Mouse (Mus musculus) gastrocnemius, adult 8-10 months (tissue): Measurements from ENCODE around the gene Sh3rf3. TPM values are rescaled to one million over a fixed set of nuclear protein-coding genes. Genes with fewer than 3 reads are reported as not detected.

Experiments used
- DNase-seq, 2 experiments: peaks; one replicate each; pipeline ENCODE4 v3.0.0; 2022; ENCODE audit warnings: low spot score in 2 of 2
- microRNA-seq: library from miRNA; unstranded; fragments of <30 nt; microRNA quantifications from one replicate; pipeline ENCODE4 v1.2.0, GENCODE M21; 2022
- total RNA-seq, 4 experiments: library from RNA; stranded (reverse); gene quantifications; 2 replicates each; pipeline ENCODE4 v1.2.4; 2022

The Sh3rf3 gene
- total RNA-seq, 4 experiments from 2014 or later: 0.24 to 0.45 (median 0.37) TPM

- no peak for DNase-seq
Measured at GRCm38 (mm10) chr10:59162185-59162897, 349.2 kb downstream of the Sh3rf3 start.

DNA sequence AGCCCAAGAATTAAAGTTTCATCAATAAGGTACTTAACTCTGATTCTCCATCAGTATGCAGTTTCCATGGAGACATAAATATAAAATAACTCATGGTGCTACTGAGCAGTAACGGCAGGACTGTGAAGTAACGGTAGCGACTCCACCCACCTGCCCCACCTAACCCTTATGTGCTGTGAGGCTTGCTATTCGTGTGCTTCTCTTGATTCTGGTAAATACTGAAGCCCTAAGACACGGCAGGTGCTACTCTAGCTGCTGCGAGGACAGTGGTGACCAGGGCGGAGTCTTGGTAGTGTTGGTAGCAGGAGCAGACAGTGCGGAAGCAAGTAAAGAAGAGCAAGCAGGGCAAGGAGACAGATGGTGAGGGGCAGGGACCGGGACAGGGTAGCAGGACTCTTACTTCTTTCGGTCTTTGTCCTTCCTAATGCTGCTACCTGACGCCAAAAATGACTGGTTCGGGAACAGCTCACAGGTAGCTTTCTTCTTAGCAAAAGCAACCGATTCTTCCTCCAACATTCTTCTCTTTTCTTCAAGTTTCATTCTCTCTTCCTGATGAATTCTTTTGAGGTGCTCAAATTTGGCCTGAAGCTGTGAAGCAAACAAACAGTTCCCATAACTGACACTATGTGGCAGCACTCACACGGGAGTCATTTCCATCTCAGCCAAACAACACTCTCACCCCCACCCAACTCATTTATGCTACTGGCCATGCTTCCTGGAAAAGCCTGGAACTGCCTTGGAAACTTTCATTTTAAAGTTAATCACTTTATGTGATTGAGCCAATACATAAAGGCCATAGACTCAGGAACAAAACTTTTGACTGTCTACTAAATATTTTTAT is 353.2 kb downstream of the Sh3rf3 start:
- DNase-seq: no peak

DNA sequence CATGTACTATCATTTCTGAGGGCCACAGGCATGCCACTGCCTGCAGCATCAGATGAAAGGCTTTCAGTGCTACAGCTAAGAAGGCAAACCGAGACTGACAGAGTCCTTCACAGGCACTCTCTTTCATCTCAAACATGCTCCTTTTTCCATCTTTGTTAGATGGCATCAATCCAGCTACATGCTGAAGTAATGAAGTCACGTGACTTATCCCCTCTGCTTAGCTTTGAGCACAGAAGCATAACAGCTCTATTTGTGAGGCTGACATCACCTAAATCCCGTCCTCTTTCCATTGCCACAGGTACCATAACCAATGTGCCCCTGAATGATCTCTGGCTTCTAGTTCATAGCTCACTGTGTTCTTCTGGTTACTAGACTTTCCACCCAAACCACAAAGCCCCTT is 357.9 kb downstream of the Sh3rf3 start:
- no peak for DNase-seq

GRCm38 (mm10) chr10:59172539-59172938 is 359.4 kb downstream of the Sh3rf3 start:
- DNase-seq: no peak

DNA sequence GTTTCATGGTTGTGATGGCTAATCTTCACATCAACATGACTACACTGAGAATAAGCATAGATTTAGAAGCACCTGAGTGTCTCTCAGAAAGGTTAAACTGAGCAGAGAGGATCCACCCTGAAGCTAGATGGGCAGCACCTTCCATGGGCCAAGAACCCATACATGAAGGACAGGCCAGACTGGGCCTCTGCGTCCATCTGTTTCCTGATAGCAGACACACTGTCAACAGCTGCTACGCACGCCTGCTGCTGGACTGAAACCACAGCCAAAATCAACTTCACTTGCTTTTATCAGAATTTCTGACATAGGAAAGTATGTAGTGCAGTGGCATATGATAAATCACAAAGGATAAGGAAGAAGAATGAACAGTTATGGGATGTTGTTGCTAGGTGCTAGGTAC is 366.5 kb downstream of the Sh3rf3 start:
- no peak for DNase-seq

GRCm38 (mm10) chr10:59182306-59182705 is 369.1 kb downstream of the Sh3rf3 start:
- no peak for DNase-seq

Small RNA genes within 50 kb of the gene (microRNA-seq; reads per million reads assigned to microRNA genes)
- not detected for gene Gm27672

Other genes with a start within 250 kb of the Sh3rf3 start
- under 1 TPM in 1 of 4 experiments, not detected in 3; 0.11 TPM for gene Edar, start 137.7 kb upstream of the Sh3rf3 start, total RNA-seq
- gene Gm17542, start 95.1 kb upstream of the Sh3rf3 start, total RNA-seq: not detected